Mouse (Mus musculus) CD4-positive, CD25-positive, alpha-beta regulatory T cell, adult 4 months (primary cell): ENCODE data around the gene S100a2. TPM values are rescaled to one million over a fixed set of nuclear protein-coding genes. Genes with fewer than 3 reads are reported as not detected.
A peak's percentile ranks its signal among the peaks of the same experiment; 100 is the strongest.

Source experiments
- ATAC-seq: one replicate; pipeline ENCODE4 v1.8.0; 2017
- polyA plus RNA-seq, 2 experiments: library from polyadenylated mRNA; unstranded; fragments of 100-300 nt; shearing (Covaris generic); gene quantifications; one replicate each; pipeline ENCODE4 v1.2.1; 2017

S100a2 gene
- polyA plus RNA-seq, 2 experiments from 2014 or later, result not detected

DNA sequence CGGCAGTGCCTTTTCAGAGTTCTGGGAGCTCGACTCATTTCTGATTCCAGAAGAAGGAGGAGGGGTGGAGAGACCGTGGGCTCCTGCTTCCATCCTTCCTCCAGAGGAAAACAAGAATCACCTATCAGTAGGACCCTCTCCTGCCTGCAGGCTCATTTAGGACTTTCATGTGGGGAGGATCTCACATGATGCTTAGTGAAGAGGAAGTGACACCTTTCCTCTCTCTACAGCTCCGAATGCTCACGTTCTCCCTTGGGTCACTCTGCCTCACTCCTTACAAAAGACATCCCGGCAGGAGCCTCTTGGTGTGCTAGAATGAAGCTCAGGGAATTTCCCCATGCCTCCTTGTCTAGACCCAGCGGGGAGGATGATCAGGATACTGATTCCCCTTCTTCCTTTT lies 31.5 kb downstream of the S100a2 start:
- ATAC-seq, result no peak

- ATAC-seq, result peak; percentile 89
Observed at GRCm38 (mm10) chr3:90623435-90624071, 33.5 kb downstream of the S100a2 start.

GRCm38 (mm10) chr3:90625496-90625895 lies 35.4 kb downstream of the S100a2 start:
- ATAC-seq, result no peak

DNA sequence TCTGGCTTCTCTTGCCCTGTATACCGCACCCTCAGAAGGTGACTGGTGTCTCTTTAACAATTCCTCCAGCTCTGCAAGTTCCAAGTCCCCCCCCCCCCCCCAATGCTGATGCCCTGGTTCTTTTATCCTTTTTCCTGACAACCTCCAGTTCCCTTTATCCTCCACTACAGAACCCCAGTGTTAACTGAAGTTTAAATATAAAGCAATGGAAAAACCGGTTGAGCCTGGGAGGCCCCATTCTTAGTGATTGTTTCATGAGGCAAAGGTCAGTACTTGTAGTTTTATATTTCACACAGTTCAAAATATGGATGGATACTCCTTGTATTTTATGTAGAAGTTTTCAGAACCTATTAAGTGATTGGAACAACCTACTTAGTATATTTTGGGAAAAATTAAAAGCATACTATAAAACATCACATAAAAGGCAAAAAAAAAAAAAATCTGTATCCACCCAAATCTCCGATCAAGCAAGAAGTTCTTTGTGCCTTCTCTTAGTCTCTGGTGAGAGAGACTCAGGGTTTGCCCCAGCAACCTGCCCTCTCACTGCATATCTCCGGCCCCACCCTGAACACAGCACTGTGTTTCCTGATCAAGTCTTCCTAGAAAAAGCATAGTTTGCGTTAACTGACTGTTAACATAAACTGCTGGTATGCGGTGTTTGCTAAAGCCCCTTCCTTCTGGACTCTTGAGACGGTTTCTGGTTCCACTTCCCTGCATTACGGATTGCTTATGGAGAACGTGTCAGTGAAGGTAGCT lies 36.4 kb downstream of the S100a2 start:
- ATAC-seq, result no peak

DNA sequence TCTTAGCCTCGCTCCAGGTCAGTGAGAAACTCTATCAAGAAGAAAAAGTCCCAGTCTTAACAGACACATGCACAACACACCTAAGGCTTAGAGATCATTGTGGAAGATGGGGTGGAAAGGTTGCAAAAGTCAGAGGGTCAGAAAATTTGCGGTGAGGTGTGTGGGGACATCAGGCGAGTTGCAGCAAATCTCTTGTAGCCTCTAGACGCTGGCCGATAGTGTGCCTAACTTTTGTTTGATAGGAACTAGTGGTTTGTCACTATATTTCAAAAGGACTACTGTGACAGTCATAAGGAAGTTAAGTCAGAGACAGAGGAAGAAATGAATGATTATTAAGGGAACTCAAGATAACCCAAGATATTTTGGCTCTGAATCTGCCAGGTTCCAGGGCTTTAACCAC lies 37.3 kb downstream of the S100a2 start:
- no peak for ATAC-seq

DNA sequence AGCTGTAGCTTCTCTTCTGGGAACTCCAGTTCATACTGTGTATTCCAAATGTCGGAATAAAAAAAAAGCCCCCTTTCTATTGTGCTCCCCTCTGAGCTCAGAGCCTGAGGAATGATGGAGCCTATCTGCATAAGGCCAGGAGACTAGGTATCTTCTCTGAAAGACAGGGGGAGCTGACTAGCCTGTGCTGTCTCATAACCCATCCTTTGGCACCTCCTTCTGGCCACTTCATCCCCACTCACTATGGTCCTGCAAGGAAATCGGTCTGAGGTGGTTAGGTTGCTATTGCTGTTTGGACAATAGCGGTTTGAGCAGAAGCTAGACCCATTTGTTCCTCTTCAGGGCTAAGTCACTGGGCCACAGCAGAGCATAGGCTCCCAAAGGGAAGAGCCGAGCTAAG lies 37.8 kb downstream of the S100a2 start:
- no peak for ATAC-seq

GRCm38 (mm10) chr3:90629298-90629697 lies 39.3 kb downstream of the S100a2 start:
- peak; percentile 43 for ATAC-seq

- no peak for ATAC-seq
Observed at GRCm38 (mm10) chr3:90631984-90632383, 41.9 kb downstream of the S100a2 start.

- no peak for ATAC-seq
Observed at GRCm38 (mm10) chr3:90638511-90639275, 48.6 kb downstream of the S100a2 start.

DNA sequence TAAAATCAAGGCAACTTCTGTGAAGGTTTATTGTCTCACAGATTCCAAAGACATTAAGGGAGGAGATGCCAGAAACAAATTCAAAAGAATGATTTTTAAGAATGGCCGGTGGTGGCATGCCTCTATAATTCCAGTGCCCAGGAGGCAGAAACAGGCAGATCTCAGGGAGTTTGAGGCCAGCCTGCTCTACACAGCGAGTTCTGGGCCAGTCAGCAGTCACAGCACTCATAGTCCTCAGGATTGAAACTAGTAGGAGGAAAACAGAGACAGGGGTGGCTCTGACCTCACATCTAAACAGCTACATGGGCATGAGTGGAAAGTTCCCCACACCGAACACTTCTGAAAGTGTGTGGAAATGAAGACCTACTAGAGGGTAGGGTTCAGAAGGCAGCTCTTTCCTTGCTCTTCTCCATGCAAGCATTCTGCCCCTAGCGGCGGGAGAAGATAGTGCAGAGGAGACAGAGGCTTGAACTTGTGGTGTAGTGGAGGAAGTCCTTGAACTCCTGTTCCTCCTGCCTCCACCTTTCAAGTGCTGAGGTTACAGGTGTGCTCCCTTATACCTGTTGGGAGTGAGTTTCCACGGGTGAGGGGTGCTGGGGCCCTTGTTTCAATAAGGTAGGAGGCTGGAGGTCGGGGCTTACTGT lies 49.6 kb downstream of the S100a2 start:
- ATAC-seq, result peak; percentile 67

DNA sequence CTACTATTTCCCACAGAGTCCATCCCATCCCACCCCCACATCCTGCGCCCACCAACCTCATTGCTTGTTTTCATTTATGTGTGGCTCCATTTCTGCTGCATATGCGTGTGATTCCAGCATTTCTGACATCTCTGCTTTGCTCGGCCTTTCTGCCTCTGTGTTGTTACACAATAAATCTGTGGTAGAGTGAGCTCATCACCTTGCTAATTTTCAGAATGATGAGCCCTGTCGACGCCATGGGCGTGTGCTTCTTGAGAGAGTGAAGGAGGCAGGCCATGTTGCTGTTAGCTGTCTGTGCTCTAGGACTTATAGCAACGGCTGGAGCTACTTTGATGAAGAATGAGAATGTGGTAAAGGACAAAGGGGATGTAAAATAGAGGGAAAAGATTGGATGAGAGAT lies 50.9 kb downstream of the S100a2 start:
- no peak for ATAC-seq

Other genes with a start within 250 kb of the S100a2 start
- gene Slc27a3, start 200.3 kb upstream of the S100a2 start, polyA plus RNA-seq, result under 1 TPM in 1 of 2 experiments, not detected in 1; 0.19 TPM
- 10 to 100 TPM; 16.9 to 17.9 TPM for gene Ints3, start 156.6 kb upstream of the S100a2 start, polyA plus RNA-seq
- not detected for gene Npr1, start 124.4 kb upstream of the S100a2 start, polyA plus RNA-seq
- 100 to 1,000 TPM; 113 to 125 TPM for gene Ilf2, start 114.1 kb upstream of the S100a2 start, polyA plus RNA-seq
- 10 to 100 TPM; 60.4 to 65.0 TPM for gene Snapin, start 99.2 kb upstream of the S100a2 start, polyA plus RNA-seq
- 10 to 100 TPM; 50.3 to 57.9 TPM for gene Chtop, start 80.7 kb upstream of the S100a2 start, polyA plus RNA-seq
- 1 to 10 TPM; 3.3 to 4.9 TPM for gene S100a1, start 75.9 kb upstream of the S100a2 start, polyA plus RNA-seq
- gene S100a13, start 75.8 kb upstream of the S100a2 start, polyA plus RNA-seq, result 100 to 1,000 TPM; 157 to 222 TPM
- gene S100a14, start 63.4 kb upstream of the S100a2 start, polyA plus RNA-seq, result not detected
- not detected for gene S100a16, start 53.0 kb upstream of the S100a2 start, polyA plus RNA-seq
- 1 to 10 TPM; 2.1 to 2.5 TPM for gene S100a3, start 29.7 kb upstream of the S100a2 start, polyA plus RNA-seq
- not detected for gene Gm42674, start 11.7 kb downstream of the S100a2 start, polyA plus RNA-seq
- gene S100a4, start 13.5 kb downstream of the S100a2 start, polyA plus RNA-seq, result 100 to 1,000 TPM in 1 of 2 experiments, 10 to 100 TPM in 1; 74.9 to 104 TPM
- not detected for gene S100a5, start 18.3 kb downstream of the S100a2 start, polyA plus RNA-seq
- 100 to 1,000 TPM; 291 to 360 TPM for gene S100a6, start 22.6 kb downstream of the S100a2 start, polyA plus RNA-seq
- gene S100a7a, start 63.8 kb downstream of the S100a2 start, polyA plus RNA-seq, result not detected
- gene S100a8, start 78.7 kb downstream of the S100a2 start, polyA plus RNA-seq, result not detected
- not detected for gene S100a9, start 105.5 kb downstream of the S100a2 start, polyA plus RNA-seq
- not detected for gene Pglyrp4, start 136.7 kb downstream of the S100a2 start, polyA plus RNA-seq
- gene Gm5849, start 187.6 kb downstream of the S100a2 start, polyA plus RNA-seq, result not detected